Mouse (Mus musculus): ENCODE results near the gene Spocd1. TPM values are rescaled to one million over a fixed set of nuclear protein-coding genes. Genes with fewer than 3 reads are reported as not detected.
A peak's percentile ranks its signal among the peaks of the same experiment; 100 is the strongest.

Gene Spocd1
- polyA plus RNA-seq, 1 experiment from 2014 or later: not detected

GRCm38 (mm10) chr4:129960180-129960944, 31.3 kb downstream of the Spocd1 start:
- peak overlapping the region; percentile 79 for H3K27ac ChIP-seq (replicated peaks)
- H3K4me2 ChIP-seq: peak overlapping the region; percentile 95
- peaks cover 32% of the 10 kb centered on the region for H3K4me1 ChIP-seq (replicated peaks)
- WGBS: under 1% methylated on average over 37 of the region's 37 CpGs
- H3K27me3 ChIP-seq: 0 out of 2 replicates have a peak, but pooled peaks cover 14% of the 10 kb centered on the region
- peak; percentile 85 for ATAC-seq (ENCODE audit: low read depth)
- H3K36me3 ChIP-seq: no peaks in the 10 kb centered on the region
- H3K9ac ChIP-seq: peak overlapping the region; percentile 70
- no peaks in the 10 kb centered on the region for H3K9me3 ChIP-seq
- H3K4me3 ChIP-seq: peak overlapping the region; percentile 44

- H3K27me3 ChIP-seq: no peaks in the 10 kb centered on the region
- H3K9me3 ChIP-seq: no peaks in the 10 kb centered on the region
- no peak overlapping the region for H3K9ac ChIP-seq
- ATAC-seq (ENCODE audit: low read depth): no peak
- no peak overlapping the region for H3K4me2 ChIP-seq
- WGBS: 59% methylated on average over 11 of the region's 11 CpGs
- H3K4me3 ChIP-seq: no peak overlapping the region
- H3K27ac ChIP-seq (replicated peaks): peak overlapping the region; percentile 87
- H3K4me1 ChIP-seq (replicated peaks): peaks cover 62% of the 10 kb centered on the region
- no peaks in the 10 kb centered on the region for H3K36me3 ChIP-seq
Measured at GRCm38 (mm10) chr4:129965294-129965693, 36.2 kb downstream of the Spocd1 start.

DNA sequence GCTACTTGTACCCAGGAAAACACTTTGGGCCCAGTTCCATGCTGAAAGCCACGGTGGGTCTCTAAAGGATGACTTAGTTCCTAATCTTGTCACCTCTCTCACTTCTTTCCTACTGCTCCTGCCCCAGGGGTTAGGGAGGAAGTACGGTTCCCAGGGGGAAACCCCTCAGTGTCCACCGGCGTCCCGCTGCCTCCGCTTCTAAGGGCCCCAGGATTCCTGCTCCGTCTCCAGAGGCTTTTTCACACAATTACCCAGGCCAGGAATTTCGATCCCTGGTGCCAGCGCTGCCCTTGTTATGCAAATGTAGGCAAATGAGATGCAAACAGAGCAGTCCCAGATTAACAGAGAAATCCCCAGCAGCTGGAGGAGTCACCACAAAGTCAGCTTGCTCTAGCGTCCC, 37.2 kb downstream of the Spocd1 start:
- peak overlapping the region; percentile 26 for H3K4me2 ChIP-seq
- H3K4me1 ChIP-seq (replicated peaks): peaks cover 60% of the 10 kb centered on the region
- 0 out of 2 replicates have a peak, but pooled peaks have one; percentile 14 for ATAC-seq (ENCODE audit: low read depth)
- peak overlapping the region; percentile 87 for H3K27ac ChIP-seq (replicated peaks)
- no peaks in the 10 kb centered on the region for H3K9me3 ChIP-seq
- H3K4me3 ChIP-seq: no peak overlapping the region
- no peaks in the 10 kb centered on the region for H3K27me3 ChIP-seq
- 5% methylated on average over 10 of the region's 10 CpGs for WGBS
- no peaks in the 10 kb centered on the region for H3K36me3 ChIP-seq
- no peak overlapping the region for H3K9ac ChIP-seq

DNA sequence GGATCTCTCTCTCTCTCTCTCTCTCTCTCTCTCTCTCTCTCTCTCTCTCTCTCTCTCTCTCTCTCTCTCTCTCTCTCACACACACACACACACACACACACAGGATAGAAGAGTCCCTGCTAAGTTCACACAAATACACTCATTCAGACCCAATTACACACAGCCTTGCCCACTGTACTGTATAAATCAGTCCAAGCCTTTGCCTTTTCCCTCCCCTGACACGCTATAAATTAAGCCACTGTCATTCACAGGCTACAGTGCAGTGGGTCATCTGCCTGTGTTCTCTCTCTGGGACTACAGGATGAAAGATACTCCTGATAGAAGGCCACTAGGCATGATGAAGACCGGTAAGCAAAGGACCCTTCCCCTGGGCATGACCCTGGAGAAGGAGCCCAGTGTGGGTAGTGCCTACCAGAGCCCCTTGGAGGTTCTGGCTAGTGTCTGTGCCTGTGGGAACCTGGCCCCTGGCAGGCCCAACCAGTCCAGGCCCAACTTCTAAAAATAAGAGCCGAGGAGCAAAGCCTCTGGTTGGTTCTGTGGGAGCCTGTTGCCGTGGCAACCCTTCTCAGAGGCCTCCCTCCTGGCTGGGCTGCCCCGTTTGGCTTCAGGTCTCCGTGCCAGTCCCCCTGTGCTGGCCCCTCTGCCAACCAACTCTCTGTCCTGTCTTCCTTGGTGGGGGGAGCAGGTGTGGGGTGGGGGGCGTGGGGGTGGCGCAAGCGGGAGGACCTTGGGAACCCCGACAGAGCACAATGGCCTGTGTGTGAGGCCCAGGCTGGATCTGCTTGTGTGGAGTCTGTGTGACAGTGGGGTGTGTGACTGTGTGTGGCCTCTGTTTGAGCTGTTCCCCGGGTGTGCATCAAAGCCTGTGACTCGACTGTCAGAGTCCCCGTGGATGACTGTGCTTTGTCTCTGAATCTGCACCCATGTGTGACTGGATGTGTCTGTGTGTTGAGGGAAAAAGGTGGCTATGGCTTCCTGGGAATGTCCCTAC, 38.3 kb downstream of the Spocd1 start:
- Histone ChIP-seq H3K9ac (peak overlapping the region; percentile 22; the same call in 1 of the 2 replicates), H3K4me1 (replicated peaks) (peaks cover 61% of the 10 kb centered on the region)
- WGBS: 25% methylated on average over 13 of the region's 13 CpGs

DNA sequence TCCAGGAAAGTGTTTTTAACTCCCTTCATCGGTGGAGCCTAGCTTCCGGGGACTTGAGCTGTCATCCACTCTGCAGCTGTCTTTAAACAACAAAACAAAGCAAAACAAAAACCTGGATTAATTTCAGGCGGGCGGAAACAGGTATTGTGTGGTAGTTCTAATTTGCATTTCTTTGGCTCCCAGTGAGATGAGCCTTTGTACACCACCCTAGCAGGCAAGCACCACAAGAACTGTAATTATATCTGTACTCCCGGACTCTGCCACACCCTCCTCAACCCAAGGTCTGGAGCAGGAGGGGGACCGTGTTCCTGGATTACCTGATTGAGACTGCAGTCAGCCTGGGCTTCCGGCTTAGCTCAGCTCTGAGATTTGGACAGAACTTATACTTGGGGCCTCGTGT, 41.1 kb downstream of the Spocd1 start:
- H3K4me3 ChIP-seq: no peak overlapping the region
- H3K9ac ChIP-seq: no peak overlapping the region
- H3K27me3 ChIP-seq: peaks cover 20% of the 10 kb centered on the region
- H3K27ac ChIP-seq (replicated peaks): no peak overlapping the region
- peaks cover 69% of the 10 kb centered on the region for H3K4me1 ChIP-seq (replicated peaks)
- H3K36me3 ChIP-seq: no peaks in the 10 kb centered on the region
- WGBS: 42% methylated on average over 8 of the region's 8 CpGs
- no peak overlapping the region for H3K4me2 ChIP-seq
- no peaks in the 10 kb centered on the region for H3K9me3 ChIP-seq
- no peak for ATAC-seq (ENCODE audit: low read depth)

More for the DNA sequence above, 38.3 kb downstream of the Spocd1 start:
- Histone ChIP-seq H3K9me3 (no peaks in the 10 kb centered on the region), H3K4me2 (peak overlapping the region; percentile 26), H3K4me3 (no peak overlapping the region), H3K36me3 (no peaks in the 10 kb centered on the region), H3K27ac (replicated peaks) (peak overlapping the region; percentile 87), H3K27me3 (0 out of 2 replicates have a peak, but pooled peaks cover under 1% of the 10 kb centered on the region)
- peak; percentile 89 for ATAC-seq (ENCODE audit: low read depth)

GRCm38 (mm10) chr4:129970861-129971260, 41.8 kb downstream of the Spocd1 start:
- Histone ChIP-seq H3K4me1 (replicated peaks) (peaks cover 62% of the 10 kb centered on the region), H3K27ac (replicated peaks) (no peak overlapping the region), H3K27me3 (peaks cover 27% of the 10 kb centered on the region), H3K4me3 (no peak overlapping the region), H3K4me2 (no peak overlapping the region), H3K9ac (no peak overlapping the region), H3K36me3 (no peaks in the 10 kb centered on the region), H3K9me3 (no peaks in the 10 kb centered on the region)
- WGBS: 60% methylated on average over 11 of the region's 11 CpGs
- no peak for ATAC-seq (ENCODE audit: low read depth)

- H3K36me3 ChIP-seq: no peaks in the 10 kb centered on the region
- H3K9ac ChIP-seq: no peak overlapping the region
- H3K27me3 ChIP-seq: peaks cover 36% of the 10 kb centered on the region
- H3K4me2 ChIP-seq: no peak overlapping the region
- no peak overlapping the region for H3K4me3 ChIP-seq
- H3K27ac ChIP-seq (replicated peaks): no peak overlapping the region
- no peak for ATAC-seq (ENCODE audit: low read depth)
- H3K4me1 ChIP-seq (replicated peaks): peaks cover 51% of the 10 kb centered on the region
- H3K9me3 ChIP-seq: no peaks in the 10 kb centered on the region
- WGBS: 38% methylated on average over 7 of the region's 7 CpGs
Measured at GRCm38 (mm10) chr4:129971989-129972388, 42.9 kb downstream of the Spocd1 start.

GRCm38 (mm10) chr4:129974285-129974684, 45.2 kb downstream of the Spocd1 start:
- Histone ChIP-seq H3K27me3 (peaks cover 44% of the 10 kb centered on the region), H3K9me3 (no peaks in the 10 kb centered on the region), H3K9ac (no peak overlapping the region), H3K4me3 (no peak overlapping the region), H3K27ac (replicated peaks) (no peak overlapping the region), H3K36me3 (no peaks in the 10 kb centered on the region), H3K4me1 (replicated peaks) (peaks cover 51% of the 10 kb centered on the region), H3K4me2 (no peak overlapping the region)
- WGBS: 60% methylated on average over 9 of the region's 9 CpGs
- no peak for ATAC-seq (ENCODE audit: low read depth)

DNA sequence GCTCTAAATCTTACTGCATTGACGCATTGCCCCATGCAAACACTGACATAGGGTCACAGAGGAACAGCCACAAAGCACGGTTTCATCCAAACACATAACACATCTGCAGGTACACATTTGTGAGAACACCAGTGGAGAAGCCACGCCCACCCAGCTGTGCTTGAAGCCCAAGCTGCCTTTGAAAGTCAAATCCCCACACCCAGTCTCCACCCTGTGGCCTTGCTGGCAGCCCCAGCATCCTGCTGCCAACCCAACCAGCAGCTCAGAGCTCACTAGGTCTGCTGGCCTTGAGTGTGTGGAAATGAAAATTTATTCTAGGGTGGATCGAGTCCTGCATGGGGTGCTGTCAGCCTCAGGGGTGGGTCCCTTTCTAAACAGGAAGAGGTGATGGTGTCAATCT, 48.2 kb downstream of the Spocd1 start:
- no peak overlapping the region for H3K4me2 ChIP-seq
- H3K27me3 ChIP-seq: peaks cover 61% of the 10 kb centered on the region
- 58% methylated on average over 4 of the region's 4 CpGs for WGBS
- no peak overlapping the region for H3K4me3 ChIP-seq
- H3K9me3 ChIP-seq: no peaks in the 10 kb centered on the region
- 0 out of 2 replicates have a peak overlapping the region, but pooled peaks have one; percentile 8 for H3K9ac ChIP-seq
- no peak overlapping the region for H3K27ac ChIP-seq (replicated peaks)
- H3K36me3 ChIP-seq: no peaks in the 10 kb centered on the region
- H3K4me1 ChIP-seq (replicated peaks): peaks cover 41% of the 10 kb centered on the region
- ATAC-seq (ENCODE audit: low read depth): no peak

DNA sequence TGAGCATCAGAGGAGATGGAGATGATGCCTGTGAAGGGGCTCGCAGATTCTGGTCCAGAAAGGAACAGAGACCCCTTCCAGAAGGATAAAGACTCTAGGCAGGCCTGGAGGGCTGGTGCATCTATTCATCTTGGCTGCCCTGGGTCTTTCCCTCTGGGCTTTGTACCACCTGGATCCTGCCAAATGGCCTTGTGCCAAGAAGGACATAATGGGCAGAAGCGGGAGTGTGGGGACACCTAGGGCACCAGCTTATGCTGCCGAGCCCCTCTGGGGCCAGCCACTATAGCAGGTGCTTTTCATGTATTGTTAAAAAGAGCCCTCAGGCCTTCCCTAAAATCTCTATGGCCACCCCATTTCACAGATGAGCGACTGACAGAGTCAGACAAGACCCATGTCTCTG, 49.2 kb downstream of the Spocd1 start:
- no peak overlapping the region for H3K4me2 ChIP-seq
- no peak for ATAC-seq (ENCODE audit: low read depth)
- WGBS: 39% methylated on average over 4 of the region's 4 CpGs

GRCm38 (mm10) chr4:129978930-129979329, 49.9 kb downstream of the Spocd1 start:
- H3K4me1 ChIP-seq (replicated peaks): peaks cover 47% of the 10 kb centered on the region
- no peak overlapping the region for H3K4me2 ChIP-seq
- H3K36me3 ChIP-seq: no peaks in the 10 kb centered on the region
- no peak overlapping the region for H3K9ac ChIP-seq
- no peak for ATAC-seq (ENCODE audit: low read depth)
- H3K27me3 ChIP-seq: peaks cover 57% of the 10 kb centered on the region
- no peak overlapping the region for H3K4me3 ChIP-seq
- no peaks in the 10 kb centered on the region for H3K9me3 ChIP-seq
- WGBS: 64% methylated on average over 4 of the region's 4 CpGs
- no peak overlapping the region for H3K27ac ChIP-seq (replicated peaks)

More for the DNA sequence above, 49.2 kb downstream of the Spocd1 start:
- Histone ChIP-seq H3K9ac (no peak overlapping the region), H3K27ac (replicated peaks) (no peak overlapping the region), H3K4me1 (replicated peaks) (peaks cover 43% of the 10 kb centered on the region), H3K27me3 (peaks cover 61% of the 10 kb centered on the region), H3K9me3 (no peaks in the 10 kb centered on the region), H3K4me3 (no peak overlapping the region), H3K36me3 (no peaks in the 10 kb centered on the region)

DNA sequence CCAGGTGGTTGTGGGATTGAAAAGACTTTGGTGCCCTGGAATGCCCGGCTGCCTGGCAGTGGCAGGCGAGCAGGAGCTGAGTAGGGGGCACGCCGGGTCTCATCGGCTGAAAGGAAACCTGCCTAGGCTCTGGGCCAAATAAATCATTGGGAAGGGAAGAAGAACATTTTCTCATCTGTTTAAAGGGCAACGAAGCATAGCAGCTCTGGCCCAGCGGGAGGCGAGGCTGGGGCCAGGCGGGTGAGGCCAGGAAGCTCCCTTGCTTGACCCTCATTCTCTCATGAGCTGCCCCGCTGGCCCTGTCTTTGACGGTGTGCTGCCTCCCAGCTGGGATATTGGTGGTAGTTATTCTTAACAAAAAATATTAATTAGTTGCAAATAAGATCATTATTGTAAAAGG, 52.6 kb downstream of the Spocd1 start:
- 25% methylated on average over 11 of the region's 11 CpGs for WGBS
- Histone ChIP-seq H3K9ac (no peak overlapping the region), H3K9me3 (no peaks in the 10 kb centered on the region), H3K27ac (replicated peaks) (no peak overlapping the region), H3K36me3 (no peaks in the 10 kb centered on the region), H3K27me3 (peaks cover 44% of the 10 kb centered on the region), H3K4me3 (no peak overlapping the region), H3K4me1 (replicated peaks) (peaks cover 69% of the 10 kb centered on the region), H3K4me2 (no peak overlapping the region)
- no peak for ATAC-seq (ENCODE audit: low read depth)
